Mouse (Mus musculus) liver, postnatal 0 days (tissue): ENCODE data around the gene Prss12.

ENCODE experiments used
- CTCF ChIP-seq: sonication (generic); IDR thresholded peaks from 2 replicates; pipeline ENCODE4 v1.5.1; 2016; ENCODE audit warnings: antibody characterized with exemption, low read depth
- EP300 ChIP-seq: IDR thresholded peaks from 2 replicates; pipeline ENCODE4 v1.6.1; 2016; ENCODE audit warnings: antibody characterized with exemption, low read depth, mild to moderate bottlenecking

DNA sequence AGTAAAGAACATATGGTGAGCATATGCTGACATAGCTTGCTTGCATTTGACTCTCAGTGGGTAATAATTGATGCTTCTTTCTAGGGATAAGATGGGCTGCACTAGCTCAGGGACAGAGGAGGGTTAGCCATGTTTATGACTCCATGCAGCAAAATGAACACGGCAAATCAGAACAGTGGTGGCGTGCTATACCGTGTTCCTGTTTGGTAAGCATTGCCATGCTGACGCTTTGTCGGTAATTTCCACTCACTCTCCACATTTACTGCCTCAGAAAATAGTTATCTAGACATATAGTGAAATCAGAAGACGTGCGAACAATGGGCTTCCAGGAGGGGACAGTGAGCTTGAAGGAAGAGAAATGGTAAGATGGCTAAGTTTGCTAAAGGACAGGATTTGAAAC lies 58.1 kb downstream of the Prss12 start:
- TF ChIP-seq CTCF (no peak), EP300 (no peak)
